Mouse (Mus musculus): ENCODE measurements around the gene Pfn1. TPM values are rescaled to one million over a fixed set of nuclear protein-coding genes. Genes with fewer than 3 reads are reported as not detected.

Gene Pfn1
- polyA plus RNA-seq (2012; ENCODE audit: low replicate concordance) = 4,148 and 9,034 TPM in 2 replicates

GRCm38 (mm10) chr11:70654198-70654922 is at the start of gene Pfn1:
Gene Pfn1 (minus strand): TSS chr11:70654644.

GRCm38 (mm10) chr11:70699722-70700556 is 45.5 kb upstream of the Pfn1 start, which contains the start of the genes Inca1 and Kif1c:
Gene Inca1 (minus strand): TSS chr11:70700155.
Gene Kif1c (plus strand): TSS chr11:70700548.

DNA sequence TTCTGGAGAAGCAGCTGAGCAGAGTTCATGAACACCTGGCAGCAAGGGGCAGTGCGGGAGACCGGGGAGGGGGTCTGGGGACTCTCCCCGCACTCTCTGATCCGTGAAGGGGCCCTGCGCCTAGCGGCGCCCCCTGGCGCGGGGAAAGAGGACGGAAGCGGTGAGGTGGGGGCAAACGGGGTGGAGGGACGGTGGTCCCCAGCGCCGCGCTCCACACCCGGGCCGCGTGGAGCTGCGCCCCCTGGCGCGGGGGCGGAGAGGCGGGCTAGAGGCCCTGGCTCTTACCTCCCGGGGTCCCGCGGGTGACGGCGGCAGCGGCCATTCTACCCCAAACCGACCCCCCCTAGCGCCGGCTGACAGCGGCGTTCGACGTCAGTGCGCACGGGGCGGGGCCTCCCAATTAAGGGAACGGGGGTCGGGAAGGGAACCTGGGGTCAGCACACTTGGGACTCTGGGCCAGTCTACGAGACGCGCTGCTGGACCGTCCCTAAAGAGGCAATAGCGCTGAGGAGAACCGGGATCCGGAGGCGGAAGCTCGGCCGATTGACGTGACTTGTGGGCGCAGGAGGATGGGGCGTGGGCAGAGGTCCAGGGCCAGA is 33.3 kb upstream of the Pfn1 start, which contains the start of gene Camta2:
Gene Camta2 (minus strand): TSS at position 505 of the 599 bp plus-strand sequence.

GRCm38 (mm10) chr11:70668771-70669505 is 14.5 kb upstream of the Pfn1 start, which contains the start of gene Spag7:
Gene Spag7 (minus strand): TSS chr11:70669416.

DNA sequence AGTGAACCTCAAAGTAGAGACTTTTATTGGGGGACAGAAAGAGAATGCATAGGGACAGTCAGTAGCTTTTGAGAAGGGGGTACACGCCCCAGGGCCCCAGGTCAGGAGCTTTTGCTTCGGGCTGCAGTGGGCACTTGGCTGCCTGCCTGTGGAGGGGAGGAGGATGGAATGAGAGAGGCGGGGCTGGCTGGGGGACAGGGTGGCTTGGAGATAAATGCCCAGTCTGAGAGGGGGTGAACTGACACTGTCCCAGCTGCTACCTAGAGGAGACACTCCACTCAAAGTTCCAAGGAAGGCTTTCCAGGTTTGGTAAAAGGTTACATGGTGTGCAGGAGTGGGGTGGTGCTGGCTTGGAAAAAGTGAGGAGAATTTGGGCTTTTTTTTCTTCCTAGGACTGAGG is 2.5 kb upstream of the Pfn1 start, which contains the start of gene Eno3:
Gene Eno3 (plus strand): TSS at position 239 of the 400 bp plus-strand sequence.

DNA sequence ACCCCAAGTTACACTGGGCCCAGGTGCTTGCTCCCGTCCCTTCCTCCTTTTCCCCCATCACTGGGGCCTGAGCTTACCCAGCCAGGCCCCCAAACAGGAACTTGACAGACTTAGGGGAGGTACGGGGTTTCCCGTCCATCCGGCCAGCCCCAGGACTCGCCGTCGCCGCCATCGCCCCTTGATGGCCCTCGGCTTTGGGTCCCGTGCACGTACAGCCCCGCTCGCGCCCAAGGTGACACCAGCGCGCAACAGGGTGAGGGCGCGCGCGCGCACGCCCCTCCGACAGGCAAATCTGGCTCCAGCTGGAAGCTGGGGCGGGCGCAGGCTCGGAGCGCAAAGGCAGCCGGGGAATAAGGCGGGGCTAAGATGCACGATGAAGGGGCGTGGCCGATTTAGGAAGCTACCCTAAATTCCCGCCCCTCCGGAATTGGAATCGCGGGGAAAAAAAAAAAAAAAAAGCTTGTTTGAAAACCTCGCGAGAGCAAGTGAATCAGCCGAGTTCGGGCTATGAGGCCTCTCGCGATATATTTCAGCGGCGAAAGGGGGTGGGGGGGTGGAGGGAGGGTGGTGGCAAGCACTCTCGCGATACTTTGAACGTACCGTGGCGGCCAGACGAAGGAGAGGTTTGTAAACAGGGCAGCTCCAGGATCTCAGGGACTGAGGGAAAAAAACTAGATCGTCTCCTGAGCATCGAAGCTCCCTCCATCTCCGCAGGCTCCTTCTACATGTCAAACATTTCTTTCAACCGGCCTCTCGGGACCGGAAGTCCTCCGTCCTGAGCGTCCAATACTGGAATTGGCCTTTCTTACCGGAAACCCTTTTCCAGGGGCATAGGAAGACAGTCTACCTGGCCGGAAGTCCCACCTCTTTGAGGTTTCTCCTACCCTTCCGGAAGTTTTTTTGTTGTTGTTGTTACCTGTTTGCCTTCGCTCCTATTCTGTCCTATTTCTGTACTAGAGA is 7.5 kb downstream of the Pfn1 start, which contains the start of the genes Rnf167 and Slc25a11:
Gene Rnf167 (plus strand): TSS at position 545 of the 960 bp plus-strand sequence.
Gene Slc25a11 (minus strand): TSS at position 789 of the 960 bp plus-strand sequence.

GRCm38 (mm10) chr11:70638714-70639278 is 15.6 kb downstream of the Pfn1 start, which contains the start of gene Gp1ba:
Gene Gp1ba (plus strand): TSS chr11:70639122.

GRCm38 (mm10) chr11:70619101-70619500 is 35.3 kb downstream of the Pfn1 start, which contains the start of gene Chrne:
Gene Chrne (minus strand): TSS chr11:70619216.

GRCm38 (mm10) chr11:70615516-70616093 is 38.8 kb downstream of the Pfn1 start, which contains the start of gene 4930544D05Rik:
Gene 4930544D05Rik (plus strand): TSS chr11:70615848.

Other genes with a start within 250 kb of the Pfn1 start
- 34.5 and 61.0 TPM in 2 replicates for gene Pelp1, start 244.6 kb downstream of the Pfn1 start, polyA plus RNA-seq (2012; ENCODE audit: low replicate concordance)
- 412 and 439 TPM in 2 replicates for gene Arrb2, start 222.0 kb downstream of the Pfn1 start, polyA plus RNA-seq (2012; ENCODE audit: low replicate concordance)
- gene Med11, start 202.7 kb downstream of the Pfn1 start, polyA plus RNA-seq (2012; ENCODE audit: low replicate concordance) = 13.9 and 47.2 TPM in 2 replicates
- 2.2 and 3.7 TPM in 2 replicates for gene Zmynd15, start 195.2 kb downstream of the Pfn1 start, polyA plus RNA-seq (2012; ENCODE audit: low replicate concordance)
- 5.5 and 6.1 TPM in 2 replicates for gene Cxcl16, start 194.7 kb downstream of the Pfn1 start, polyA plus RNA-seq (2012; ENCODE audit: low replicate concordance)
- gene Tm4sf5, start 149.4 kb downstream of the Pfn1 start, polyA plus RNA-seq (2012; ENCODE audit: low replicate concordance) = 0.40 and 1.2 TPM in 2 replicates
- gene Vmo1, start 140.0 kb downstream of the Pfn1 start, polyA plus RNA-seq (2012; ENCODE audit: low replicate concordance) = not detected in 2 replicates
- not detected in 2 replicates for gene Gltpd2, start 135.4 kb downstream of the Pfn1 start, polyA plus RNA-seq (2012; ENCODE audit: low replicate concordance)
- 57.2 and 129 TPM in 2 replicates for gene Psmb6, start 129.3 kb downstream of the Pfn1 start, polyA plus RNA-seq (2012; ENCODE audit: low replicate concordance)
- gene Gm40193, start 121.7 kb downstream of the Pfn1 start, polyA plus RNA-seq (2012; ENCODE audit: low replicate concordance) = not detected in 2 replicates
- 2.8 and 4.8 TPM in 2 replicates for gene Pld2, start 114.6 kb downstream of the Pfn1 start, polyA plus RNA-seq (2012; ENCODE audit: low replicate concordance)
- gene Mink1, start 91.8 kb downstream of the Pfn1 start, polyA plus RNA-seq (2012; ENCODE audit: low replicate concordance) = 149 and 293 TPM in 2 replicates
- gene 4930544D05Rik, start 38.8 kb downstream of the Pfn1 start, polyA plus RNA-seq (2012; ENCODE audit: low replicate concordance) = not detected in 2 replicates
- gene Chrne, start 35.4 kb downstream of the Pfn1 start, polyA plus RNA-seq (2012; ENCODE audit: low replicate concordance) = 0.98 and 1.9 TPM in 2 replicates
- 0.47 and 1.1 TPM in 2 replicates for gene Gp1ba, start 15.5 kb downstream of the Pfn1 start, polyA plus RNA-seq (2012; ENCODE audit: low replicate concordance)
- gene Rnf167, start 7.4 kb downstream of the Pfn1 start, polyA plus RNA-seq (2012; ENCODE audit: low replicate concordance) = 97.5 and 293 TPM in 2 replicates
- 60.4 and 82.0 TPM in 2 replicates for gene Slc25a11, start 7.2 kb downstream of the Pfn1 start, polyA plus RNA-seq (2012; ENCODE audit: low replicate concordance)
- 15.7 and 25.1 TPM in 2 replicates for gene Eno3, start 2.6 kb upstream of the Pfn1 start, polyA plus RNA-seq (2012; ENCODE audit: low replicate concordance)
- 87.8 and 103 TPM in 2 replicates for gene Spag7, start 14.8 kb upstream of the Pfn1 start, polyA plus RNA-seq (2012; ENCODE audit: low replicate concordance)
- 59.8 and 107 TPM in 2 replicates for gene Camta2, start 33.5 kb upstream of the Pfn1 start, polyA plus RNA-seq (2012; ENCODE audit: low replicate concordance)
- gene Inca1, start 45.5 kb upstream of the Pfn1 start, polyA plus RNA-seq (2012; ENCODE audit: low replicate concordance) = 0.36 and 0.41 TPM in 2 replicates
- gene Kif1c, start 45.9 kb upstream of the Pfn1 start, polyA plus RNA-seq (2012; ENCODE audit: low replicate concordance) = 37.7 and 84.2 TPM in 2 replicates
- gene Zfp3, start 109.6 kb upstream of the Pfn1 start, polyA plus RNA-seq (2012; ENCODE audit: low replicate concordance) = 3.1 and 3.2 TPM in 2 replicates
- gene Scimp, start 157.9 kb upstream of the Pfn1 start, polyA plus RNA-seq (2012; ENCODE audit: low replicate concordance) = 4.7 and 5.1 TPM in 2 replicates
- gene Rabep1, start 190.1 kb upstream of the Pfn1 start, polyA plus RNA-seq (2012; ENCODE audit: low replicate concordance) = 15.9 and 45.8 TPM in 2 replicates

Measured in hematopoietic multipotent progenitor cell, adult 10-12 weeks (in vitro differentiated cells).